Mouse (Mus musculus) heart, embryonic 14.5 days (tissue): ENCODE results near the gene Gm7694. TPM values are rescaled to one million over a fixed set of nuclear protein-coding genes. Genes with fewer than 3 reads are reported as not detected.

Experiments used
- ATAC-seq: fragments of 200-750 bp; cut with Nextera tagmentation; 2 replicates; pipeline ENCODE4 v1.8.0; 2017; ENCODE audit warnings: low read depth, moderate TSS enrichment; ENCODE audit not compliant: insufficient number of reproducible peaks, insufficient read depth, low FRiP score
- H3K27ac ChIP-seq, 2 experiments: fragments of 200-500 bp in 1 of 2; fragments of 300-500 bp in 1 of 2; sonication (generic) in 1 of 2; replicated peaks in 1 of 2; 2 replicates each; pipeline ENCODE4 v1.5.1; 2012 to 2014; ENCODE audit warnings: low read depth in 2 of 2, low read length in 2 of 2, control low read depth in 1 of 2, mild to moderate bottlenecking in 1 of 2, mixed read lengths in 1 of 2; ENCODE audit not compliant: control insufficient read depth in 1 of 2, insufficient read depth in 1 of 2
- H3K27me3 ChIP-seq: fragments of 300-500 bp; sonication (generic); 2 replicates; pipeline ENCODE4 v1.6.1; 2014; ENCODE audit warnings: mild to moderate bottlenecking, low read length, control low read depth; ENCODE audit not compliant: control insufficient read depth, insufficient read depth
- H3K36me3 ChIP-seq: fragments of 300-500 bp; sonication (generic); 2 replicates; pipeline ENCODE4 v1.6.1; 2014; ENCODE audit warnings: mild to moderate bottlenecking, control low read depth, low read length, mixed read lengths; ENCODE audit not compliant: control insufficient read depth, insufficient read depth
- H3K4me1 ChIP-seq, 2 experiments: fragments of 200-500 bp in 1 of 2; fragments of 300-500 bp in 1 of 2; sonication (generic) in 1 of 2; 2 replicates each; pipeline ENCODE4 v1.6.1; 2012 to 2014; ENCODE audit warnings: low read length in 2 of 2, control low read depth in 1 of 2, mixed read lengths in 1 of 2; ENCODE audit not compliant: control insufficient read depth in 2 of 2, insufficient read depth in 2 of 2
- H3K4me2 ChIP-seq: fragments of 300-500 bp; sonication (generic); 2 replicates; pipeline ENCODE4 v1.6.1; 2014; ENCODE audit warnings: mild to moderate bottlenecking, low read length
- H3K4me3 ChIP-seq, 2 experiments: fragments of 200-500 bp in 1 of 2; fragments of 300-500 bp in 1 of 2; sonication (generic) in 1 of 2; 2 replicates each; pipeline ENCODE4 v1.5.1; 2012 to 2014; ENCODE audit warnings: low read length in 2 of 2, mild to moderate bottlenecking in 2 of 2, control low read depth in 1 of 2, low read depth in 1 of 2, moderate library complexity in 1 of 2; ENCODE audit not compliant: control insufficient read depth in 1 of 2, insufficient read depth in 1 of 2
- H3K9ac ChIP-seq: fragments of 300-500 bp; sonication (generic); 2 replicates; pipeline ENCODE4 v1.6.1; 2014; ENCODE audit warnings: mild to moderate bottlenecking, low read length
- H3K9me3 ChIP-seq: fragments of 300-500 bp; sonication (generic); 2 replicates; pipeline ENCODE4 v1.6.1; 2016; ENCODE audit warnings: low read length, control low read depth; ENCODE audit not compliant: control insufficient read depth
- WGBS: fragments of 180-500 bp; shearing (Covaris S2); extraction: QIAGEN DNeasy Blood & Tissue Kit; methylation state at CpG from one replicate; pipeline ENCODE4 v1.1.7; 2014; 5-methylcytosine and 5-hydroxymethylcytosine counted together
- polyA plus RNA-seq: library from polyadenylated mRNA; unstranded; fragments of >200 nt; fragmentation: Nextera tagmentation; extraction: Ambion mirVana; gene quantifications from 2 replicates; pipeline ENCODE4 v1.2.1, GENCODE M21; 2014

The Gm7694 gene
- polyA plus RNA-seq, 1 experiment from 2014 or later: 5.4 TPM

DNA sequence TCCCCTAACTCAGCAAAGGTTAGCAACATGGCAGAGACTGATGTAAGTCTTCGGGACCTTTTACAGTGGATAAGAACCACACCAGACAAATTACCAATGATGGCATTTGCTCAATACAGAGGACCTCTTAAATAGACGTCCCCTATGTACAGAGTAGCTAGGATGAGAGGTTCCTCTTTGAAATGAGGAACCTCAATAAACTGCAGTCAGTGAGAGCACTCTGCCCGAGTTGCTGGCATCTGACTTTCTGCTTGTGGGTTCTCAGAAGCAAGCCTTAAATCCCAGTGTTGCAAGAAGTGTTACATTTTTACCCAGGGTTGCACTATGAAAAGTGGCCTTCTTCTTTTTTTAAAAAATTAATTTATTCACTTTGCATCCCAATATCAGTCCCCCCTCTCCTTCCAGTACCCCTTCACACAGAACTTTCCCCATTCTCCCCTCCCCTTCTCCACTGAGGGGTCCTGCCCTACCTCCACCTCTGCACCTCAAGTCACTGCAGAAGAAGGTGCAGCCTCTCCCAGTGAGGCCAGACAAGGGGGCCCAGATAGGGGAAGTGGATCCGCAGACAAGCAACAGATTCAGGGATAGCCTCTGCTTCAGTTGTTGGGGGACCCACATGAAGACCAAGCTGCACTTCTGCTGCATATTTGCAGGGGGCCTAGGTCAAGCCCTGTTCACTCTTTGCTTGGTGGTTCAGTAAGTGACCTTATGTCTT, 23.6 kb downstream of the Gm7694 start:
- WGBS: 66% methylated on average over 4 of the region's 4 CpGs
- Histone ChIP-seq H3K36me3 (no peaks in the 10 kb centered on the region), H3K4me3 (no peak overlapping the region), H3K9me3 (no peaks in the 10 kb centered on the region), H3K4me2 (no peak overlapping the region), H3K9ac (no peak overlapping the region), H3K27ac (no peak overlapping the region), H3K27me3 (no peaks in the 10 kb centered on the region), H3K4me1 (no peaks in the 10 kb centered on the region)
- no peak for ATAC-seq

DNA sequence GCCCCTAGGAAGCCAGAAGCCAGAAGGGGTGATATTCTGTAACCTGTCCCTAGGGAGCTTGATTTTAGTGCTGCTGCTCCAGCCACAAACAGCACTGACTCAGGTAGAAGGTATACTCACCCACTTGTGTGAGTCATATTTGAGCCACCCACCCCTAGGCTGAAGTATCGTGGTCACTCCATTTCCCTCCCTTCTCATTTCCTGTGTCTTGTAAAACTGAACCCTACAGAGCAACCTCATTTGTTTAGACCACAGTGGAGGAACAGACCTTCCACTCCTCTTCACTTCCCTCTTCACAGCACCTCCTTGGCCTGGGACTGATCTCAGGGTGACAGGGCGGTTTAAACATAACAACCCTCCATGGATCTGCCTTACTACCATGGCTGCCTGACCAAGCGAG, 29.1 kb downstream of the Gm7694 start, which contains the start of gene Sh2d1b1:
Gene Sh2d1b1, plus strand, starts transcription at position 305 of the 400 bp plus-strand sequence.
- H3K27ac ChIP-seq: no peak within 1 kb of the TSS
- H3K9me3 ChIP-seq: no peaks in the 10 kb centered on the region
- no peak within 1 kb of the TSS for H3K4me3 ChIP-seq
- H3K27me3 ChIP-seq: no peaks in the 10 kb centered on the region
- WGBS: 56% methylated on average over 2 of the region's 3 CpGs
- no peak within 1 kb of the TSS for H3K9ac ChIP-seq
- ATAC-seq: no peak
- H3K4me2 ChIP-seq: no peak within 1 kb of the TSS
- H3K4me1 ChIP-seq: no peaks in the 10 kb centered on the region
- no peaks in the 10 kb centered on the region for H3K36me3 ChIP-seq

DNA sequence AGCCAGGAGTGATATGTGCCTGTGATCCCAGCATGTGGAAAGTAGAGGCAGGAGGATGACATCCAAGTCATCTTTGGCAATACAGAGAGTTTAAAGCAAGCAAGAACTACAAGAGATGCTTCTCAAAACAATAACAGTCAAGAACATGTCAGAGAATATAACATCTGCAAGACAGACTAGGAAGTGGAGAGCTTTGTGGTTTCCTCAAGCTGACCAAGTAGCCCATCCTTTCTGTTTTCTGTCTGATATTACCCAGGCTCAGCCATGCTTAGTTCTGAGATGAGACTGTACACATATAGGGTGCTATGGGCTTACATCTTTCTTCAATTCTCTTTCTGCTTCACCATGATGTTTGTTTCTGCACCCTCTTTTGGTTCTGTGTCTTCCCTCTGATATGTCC, 32.9 kb downstream of the Gm7694 start:
- Histone ChIP-seq H3K36me3 (no peaks in the 10 kb centered on the region), H3K27ac (no peak overlapping the region), H3K27me3 (no peaks in the 10 kb centered on the region), H3K4me1 (no peaks in the 10 kb centered on the region), H3K4me3 (no peak overlapping the region), H3K4me2 (no peak overlapping the region), H3K9ac (no peak overlapping the region), H3K9me3 (no peaks in the 10 kb centered on the region)
- ATAC-seq: no peak

DNA sequence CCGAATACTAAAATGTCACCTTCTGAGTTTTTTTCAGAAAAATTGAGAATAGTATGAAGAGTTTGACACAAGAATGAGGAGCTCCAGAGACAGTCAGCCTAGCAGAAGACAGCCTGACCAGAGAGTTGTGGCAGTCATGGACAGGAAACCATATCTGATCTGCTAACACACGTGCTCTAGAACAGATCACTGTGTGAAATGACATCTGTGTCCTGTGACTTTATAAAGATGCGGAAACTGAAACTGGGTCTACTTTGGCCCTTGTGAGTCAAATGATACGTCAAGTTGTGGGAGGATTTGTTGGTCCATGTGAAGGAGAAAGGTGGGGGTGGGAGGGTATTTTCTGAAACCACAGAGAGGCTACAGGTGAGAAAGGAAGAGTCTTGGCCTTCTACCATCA, 35.4 kb downstream of the Gm7694 start:
- peaks cover 12% of the 10 kb centered on the region for H3K9me3 ChIP-seq
- H3K27me3 ChIP-seq: no peaks in the 10 kb centered on the region
- H3K9ac ChIP-seq: no peak overlapping the region
- no peak overlapping the region for H3K4me3 ChIP-seq
- no peak overlapping the region for H3K4me2 ChIP-seq
- 70% methylated on average over 4 of the region's 4 CpGs for WGBS
- ATAC-seq: no peak
- H3K36me3 ChIP-seq: no peaks in the 10 kb centered on the region
- H3K4me1 ChIP-seq: no peaks in the 10 kb centered on the region
- H3K27ac ChIP-seq: no peak overlapping the region

DNA sequence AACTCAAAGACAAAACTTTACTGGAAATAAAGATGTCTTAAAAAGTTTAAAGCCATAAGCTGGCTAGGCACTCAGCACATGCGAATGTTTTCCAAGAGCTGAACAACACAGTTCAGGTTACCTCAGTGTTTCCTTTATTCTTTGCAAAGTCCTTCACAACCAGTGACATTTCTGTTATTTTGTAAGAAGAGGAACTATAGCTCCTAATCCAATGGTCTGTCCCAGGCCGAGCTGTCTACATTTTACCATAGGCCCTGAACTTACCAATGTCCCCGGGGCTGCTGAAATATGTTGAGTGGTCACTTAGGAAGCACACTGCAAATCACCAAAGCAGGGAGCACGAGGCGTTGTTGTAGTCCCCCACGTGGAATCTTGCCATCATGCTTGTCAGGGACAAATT, 35.9 kb downstream of the Gm7694 start:
- WGBS: 65% methylated on average over 6 of the region's 6 CpGs
- H3K4me2 ChIP-seq: no peak overlapping the region
- no peaks in the 10 kb centered on the region for H3K27me3 ChIP-seq
- H3K27ac ChIP-seq: no peak overlapping the region
- H3K4me1 ChIP-seq: no peaks in the 10 kb centered on the region
- no peak for ATAC-seq
- no peak overlapping the region for H3K9ac ChIP-seq
- peaks cover 12% of the 10 kb centered on the region for H3K9me3 ChIP-seq
- no peaks in the 10 kb centered on the region for H3K36me3 ChIP-seq
- H3K4me3 ChIP-seq: no peak overlapping the region

DNA sequence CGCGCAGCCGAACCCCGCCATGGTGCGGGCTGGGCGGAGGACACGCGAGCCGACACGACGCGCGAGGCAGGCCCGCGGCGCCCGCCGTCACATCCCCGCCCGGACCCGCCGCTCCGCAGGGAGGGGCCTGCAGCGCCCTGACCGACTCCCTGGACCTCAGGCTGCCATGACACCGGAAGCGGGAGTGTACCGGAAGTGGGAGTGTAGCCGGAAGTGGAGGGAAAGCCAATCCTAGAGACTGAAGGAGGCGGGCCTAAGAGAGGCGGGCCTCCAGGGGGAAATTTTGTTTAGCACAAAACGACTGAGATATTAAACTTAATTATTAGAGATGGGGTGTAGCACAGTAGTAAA, 50.6 kb downstream of the Gm7694 start:
- Histone ChIP-seq H3K9me3 (no peaks in the 10 kb centered on the region), H3K4me2 (peak overlapping the region; percentile 79), H3K36me3 (no peaks in the 10 kb centered on the region), H3K4me3 (peak overlapping the region; percentile 61 to 63), H3K9ac (peak overlapping the region; percentile 88), H3K27ac (no peak overlapping the region), H3K27me3 (no peaks in the 10 kb centered on the region), H3K4me1 (peaks cover 0 to 4% of the 10 kb centered on the region in 2 experiments; a peak in 1 of 4 replicates)
- 11% methylated on average over 31 of the region's 32 CpGs for WGBS
- ATAC-seq: peak; percentile 90

DNA sequence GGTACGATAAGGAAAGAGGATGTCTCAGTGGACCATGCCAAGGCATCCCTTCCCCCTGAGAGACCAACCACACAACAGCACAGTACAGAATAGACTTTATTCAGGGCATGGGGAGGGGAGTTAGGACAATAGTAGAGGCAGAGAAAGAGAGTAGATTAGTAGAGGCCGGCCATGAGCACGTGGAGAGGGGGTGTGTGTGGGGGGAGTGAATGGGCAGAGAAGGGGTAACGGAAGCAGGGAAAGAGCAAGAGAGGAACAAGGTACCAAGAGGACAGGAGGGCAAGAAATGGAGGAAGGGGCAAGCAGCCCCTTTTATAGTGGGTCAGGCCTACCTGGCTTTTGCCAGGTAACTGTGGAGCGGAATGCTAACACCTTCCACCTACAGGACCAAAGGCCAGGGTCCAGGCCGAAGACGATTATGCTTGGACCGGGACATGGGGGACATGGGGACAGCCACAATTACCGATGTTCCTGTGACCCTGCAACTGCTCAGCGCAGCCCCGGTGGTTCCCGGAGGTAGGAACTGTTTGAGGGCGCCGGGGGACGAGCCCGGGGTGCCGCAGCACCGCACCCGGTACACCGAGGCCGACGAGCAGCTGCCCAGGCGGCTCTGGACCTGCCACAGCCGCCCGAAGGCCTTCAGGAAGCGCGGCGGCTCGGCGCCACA, 51.1 kb downstream of the Gm7694 start:
- no peak; the same call in 1 of the 2 replicates for ATAC-seq

More for the DNA sequence above, 51.1 kb downstream of the Gm7694 start:
- Histone ChIP-seq H3K4me2 (peak overlapping the region; percentile 79), H3K27me3 (no peaks in the 10 kb centered on the region), H3K4me3 (peak overlapping the region; percentile 61 to 63), H3K9ac (peak overlapping the region; percentile 88), H3K4me1 (peaks cover 0 to 4% of the 10 kb centered on the region in 2 experiments; a peak in 1 of 4 replicates), H3K9me3 (no peaks in the 10 kb centered on the region), H3K27ac (no peak overlapping the region), H3K36me3 (no peaks in the 10 kb centered on the region)
- 26% methylated on average over 29 of the region's 30 CpGs for WGBS
